Mouse (Mus musculus) thymus, postnatal 25 days (tissue): Measurements from ENCODE around the gene Syne3.

Experiments
- DNase-seq: peaks from one replicate; pipeline ENCODE4 v3.0.0; 2022

The Syne3 gene

DNA sequence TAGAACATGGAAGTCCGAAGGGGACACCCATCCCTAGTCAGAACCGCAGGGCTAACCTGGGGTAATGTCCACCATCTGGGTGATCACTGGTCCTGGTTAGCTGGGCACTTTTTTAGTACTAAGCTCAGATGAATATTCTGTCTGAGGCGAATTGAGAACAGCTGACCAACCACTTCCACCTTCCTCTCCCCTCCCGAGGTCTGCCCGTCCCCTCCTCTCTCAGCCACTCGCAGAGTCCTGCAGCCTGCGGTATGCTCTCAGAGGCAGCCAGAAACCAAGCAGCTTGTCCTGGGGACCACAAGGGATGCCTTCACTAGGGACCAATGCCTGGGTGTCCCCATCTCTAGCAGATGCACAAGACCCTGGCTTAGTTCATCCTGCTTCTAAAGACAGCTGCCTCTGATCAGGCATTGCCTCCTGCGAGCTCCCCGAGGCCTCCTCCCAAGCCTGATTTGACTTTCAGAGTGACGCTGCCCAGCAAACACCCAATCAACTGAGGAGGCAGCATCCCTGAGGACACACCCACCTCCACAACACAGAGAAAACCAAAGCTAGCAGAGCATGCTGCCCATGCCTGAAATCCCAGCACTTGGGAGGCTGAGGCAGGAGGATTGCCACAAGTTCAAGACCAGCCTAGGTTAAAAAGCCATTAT, 11.8 kb downstream of the Syne3 start:
- DNase-seq: no peak

DNA sequence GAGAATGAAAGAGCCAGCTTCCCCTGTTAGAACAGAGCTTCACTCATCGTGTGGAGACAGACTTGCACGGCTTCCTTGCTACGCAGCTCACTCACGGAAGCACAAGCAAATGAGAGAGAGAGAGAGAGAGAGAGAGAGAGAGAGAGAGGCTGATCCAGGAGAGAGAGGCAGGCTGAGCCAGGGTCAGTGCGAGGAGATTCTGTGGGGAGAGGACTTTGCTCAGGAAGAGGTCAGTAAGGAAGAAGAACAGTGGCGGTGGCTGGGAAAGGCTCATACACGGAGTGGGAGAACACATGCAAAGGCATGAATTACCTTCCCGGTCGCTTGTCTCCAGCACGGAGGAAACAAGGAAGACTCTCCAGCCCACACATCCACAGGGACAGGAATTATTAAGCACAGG, 12.4 kb downstream of the Syne3 start:
- no peak for DNase-seq

DNA sequence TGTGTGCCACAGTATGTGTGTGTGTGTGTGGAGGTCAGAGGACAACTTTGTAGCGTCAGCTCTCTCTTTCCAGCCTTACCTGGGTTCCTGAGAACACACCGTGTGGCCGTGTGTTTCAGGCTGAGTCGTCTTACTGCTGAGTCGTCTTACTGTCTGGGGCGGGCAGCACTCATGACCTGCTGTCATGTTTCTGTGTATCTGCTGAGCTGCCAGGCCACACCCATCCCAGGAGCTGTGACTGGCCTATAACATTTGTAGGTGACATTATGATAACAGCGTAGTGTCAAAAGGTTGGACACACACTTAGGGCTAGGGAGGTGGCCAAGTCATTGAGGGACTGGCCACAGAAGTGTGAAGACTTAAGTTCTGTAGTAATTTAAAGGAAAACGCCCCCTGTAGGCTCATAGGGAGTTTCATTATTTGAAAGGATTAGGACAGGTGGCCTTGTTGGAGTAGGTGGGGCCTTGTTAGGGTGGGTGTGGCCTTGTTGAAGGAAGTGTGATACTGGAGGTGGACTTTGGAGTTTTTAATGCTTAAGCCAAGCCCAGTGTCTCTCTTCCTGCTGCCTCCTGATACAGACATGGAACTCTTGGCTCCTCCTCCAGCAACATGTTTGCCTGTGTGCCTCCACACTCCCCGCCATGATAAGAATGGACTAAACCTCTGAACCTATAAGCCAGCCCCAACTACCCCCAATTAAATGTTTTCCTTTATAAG, 13.4 kb downstream of the Syne3 start:
- no peak for DNase-seq

DNA sequence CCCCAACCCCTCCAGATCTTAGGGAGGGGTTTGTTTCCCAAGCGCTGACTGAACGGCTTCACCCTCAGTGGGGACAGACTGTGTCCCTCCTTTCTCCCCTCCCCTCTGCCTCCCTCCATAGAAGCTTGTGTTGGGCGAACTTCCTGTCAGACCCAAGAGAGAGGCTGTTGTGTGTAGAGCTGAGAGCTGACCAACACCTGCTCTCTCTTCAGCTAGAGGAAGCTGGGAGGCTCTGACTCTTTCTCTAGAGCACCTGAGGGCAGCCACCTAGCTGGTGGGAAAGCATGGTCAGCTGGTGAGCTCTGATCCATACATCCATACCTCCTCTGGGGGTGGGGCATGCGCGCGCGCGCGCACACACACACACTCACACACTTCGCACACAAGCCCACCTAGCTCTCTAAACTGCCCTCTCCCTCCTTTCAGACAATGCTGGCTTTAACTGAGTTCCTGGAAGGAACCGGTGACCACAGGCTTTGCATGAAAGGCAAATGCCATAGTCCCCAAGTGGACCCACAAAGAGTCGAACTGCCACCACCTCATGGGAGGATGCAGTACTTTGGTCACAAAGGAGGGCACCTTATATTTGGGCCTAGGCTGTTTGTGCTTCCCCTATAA, 14.2 kb downstream of the Syne3 start:
- no peak for DNase-seq

DNA sequence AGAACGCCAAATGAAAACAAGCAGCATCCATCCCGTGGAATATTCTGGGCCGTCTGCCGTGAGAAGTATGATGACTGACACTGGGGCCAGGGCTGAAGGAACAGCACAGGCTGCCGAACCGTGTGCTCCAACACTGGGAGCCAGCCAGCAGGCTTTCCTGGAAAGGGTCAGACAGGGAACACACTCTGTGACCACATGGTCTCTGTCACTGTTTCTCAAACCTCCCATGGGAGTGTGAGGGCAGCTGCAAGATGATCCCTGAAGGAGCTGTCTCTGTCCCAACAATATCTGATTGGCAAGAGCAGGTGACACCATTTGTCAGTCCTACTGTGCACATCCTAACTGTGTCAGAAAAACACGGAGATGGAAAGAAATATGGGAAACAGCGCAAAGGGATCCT, 16.8 kb downstream of the Syne3 start:
- no peak for DNase-seq

- no peak for DNase-seq
Measured at GRCm38 (mm10) chr12:104992123-104992741, 17.4 kb downstream of the Syne3 start.

- DNase-seq: peak; percentile 46
Measured at GRCm38 (mm10) chr12:104990741-104991454, 18.7 kb downstream of the Syne3 start.

- DNase-seq: no peak
Measured at GRCm38 (mm10) chr12:104987936-104988335, 21.7 kb downstream of the Syne3 start.

- no peak for DNase-seq
Measured at GRCm38 (mm10) chr12:104986781-104987180, 22.8 kb downstream of the Syne3 start.

- no peak for DNase-seq
Measured at GRCm38 (mm10) chr12:104986001-104986400, 23.6 kb downstream of the Syne3 start.

DNA sequence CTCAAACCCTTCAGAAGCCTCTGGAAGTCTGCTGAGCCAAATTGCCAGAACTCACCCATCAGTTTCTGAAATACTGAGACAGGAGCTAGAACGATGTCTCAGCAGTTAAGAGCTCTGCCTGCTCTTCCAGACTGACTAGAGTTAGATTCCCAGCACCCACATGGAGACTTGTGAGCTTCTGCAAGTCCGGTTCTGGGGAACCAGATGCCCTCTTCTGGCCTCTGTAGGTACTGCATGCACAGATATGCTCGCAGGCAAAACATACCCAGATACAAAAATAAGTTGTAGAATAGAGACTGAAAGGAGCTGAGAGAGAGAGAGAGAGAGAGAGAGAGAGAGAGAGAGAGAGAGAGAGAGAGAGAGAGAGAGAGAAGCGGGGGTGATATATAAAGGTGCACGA, 24.5 kb downstream of the Syne3 start:
- no peak for DNase-seq

DNA sequence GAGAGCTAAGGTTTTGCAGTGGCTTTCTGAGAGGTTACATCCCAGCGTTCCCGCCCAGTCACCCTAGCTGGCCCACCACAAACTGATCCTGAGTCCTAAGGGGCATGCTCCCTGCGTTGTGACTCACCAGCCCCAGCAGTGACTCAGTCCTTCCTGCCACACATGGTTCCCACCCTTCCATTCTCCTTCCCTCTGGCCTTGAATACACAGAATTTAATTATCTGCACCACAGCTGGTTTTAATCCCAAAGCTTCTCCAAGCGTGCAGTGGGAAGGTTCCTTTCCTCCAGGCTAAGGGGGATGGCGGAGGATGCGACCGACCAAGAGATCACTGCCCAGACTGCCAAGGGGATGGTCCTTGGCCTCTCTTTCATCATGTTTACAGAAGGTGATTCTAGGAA, 26.1 kb downstream of the Syne3 start:
- no peak for DNase-seq

DNA sequence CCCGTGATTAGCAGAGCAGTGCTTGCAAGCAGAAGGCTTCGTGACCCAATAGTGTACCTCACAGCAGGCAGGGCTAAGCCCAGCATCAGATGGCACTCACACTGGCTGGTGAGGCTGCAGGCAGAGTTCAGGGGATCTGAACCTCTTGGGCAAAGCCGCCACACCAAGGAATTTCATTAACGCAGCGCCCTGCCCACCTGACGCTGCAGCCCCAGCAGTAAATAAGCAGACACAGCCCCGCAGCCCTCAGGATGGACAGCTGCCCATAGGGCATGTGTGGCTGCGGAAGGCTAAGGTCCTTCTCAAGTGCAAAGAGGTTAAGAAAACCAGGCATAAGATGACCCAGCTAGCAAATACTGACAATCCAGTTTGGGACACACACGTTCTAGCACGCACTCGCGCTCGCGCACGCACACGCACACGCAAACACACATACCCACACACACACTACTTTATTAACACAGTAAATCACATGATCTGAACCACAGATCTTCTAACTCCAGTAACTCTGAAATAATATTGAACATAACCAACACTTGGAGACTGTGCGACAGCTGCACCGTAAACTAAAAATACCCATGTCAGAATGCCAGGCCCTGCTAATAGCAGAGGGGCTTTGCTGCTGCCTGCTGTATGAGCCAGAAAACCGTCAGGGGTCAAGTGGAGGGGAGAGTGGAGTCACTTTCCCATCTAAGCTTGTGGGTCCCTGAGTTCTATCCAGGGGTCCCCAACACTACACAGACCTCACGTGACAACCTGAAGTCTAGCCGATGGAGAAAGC, 30.5 kb downstream of the Syne3 start:
- no peak for DNase-seq

GRCm38 (mm10) chr12:104978420-104978819, 31.2 kb downstream of the Syne3 start:
- DNase-seq: no peak

DNA sequence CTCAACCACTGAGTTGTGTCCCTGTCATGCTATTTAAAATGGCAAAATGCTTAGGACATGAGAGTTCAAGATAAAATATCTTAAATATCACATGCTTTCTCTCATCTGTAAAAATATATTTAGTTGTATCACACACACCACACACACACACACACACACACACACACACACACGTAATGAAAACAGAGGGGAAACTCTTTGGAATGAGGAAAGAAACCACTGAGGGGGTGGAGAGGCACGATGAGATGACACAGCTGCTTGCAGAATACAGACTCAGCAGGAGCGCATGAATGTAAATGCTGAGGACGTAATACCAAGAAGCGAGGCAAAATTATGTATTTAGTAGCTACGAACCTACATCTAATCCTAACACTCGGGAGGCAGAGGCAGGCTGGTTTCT, 32.7 kb downstream of the Syne3 start:
- DNase-seq: no peak

GRCm38 (mm10) chr12:104976331-104976817, 33.2 kb downstream of the Syne3 start:
- DNase-seq: no peak

- no peak for DNase-seq
Measured at GRCm38 (mm10) chr12:104972860-104973259, 36.7 kb downstream of the Syne3 start.

DNA sequence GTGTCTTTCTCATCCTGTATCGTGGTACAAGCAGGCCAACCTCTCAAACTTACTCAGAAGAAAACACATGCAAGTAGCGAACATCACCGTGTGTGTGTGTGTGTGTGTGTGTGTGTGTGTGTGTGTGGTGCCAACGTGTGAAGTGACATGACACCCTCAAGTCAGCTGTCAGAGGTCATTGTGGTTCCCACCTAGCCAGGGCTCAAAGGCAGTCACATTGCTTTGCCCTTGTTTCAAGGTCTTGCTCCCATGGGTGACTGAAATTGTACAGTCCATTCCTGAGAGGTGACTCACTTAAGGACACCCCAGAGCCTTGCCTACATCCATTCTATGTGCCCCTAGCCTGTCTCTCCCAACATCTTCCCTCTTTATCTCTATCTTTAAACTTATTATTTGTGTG, 40.0 kb downstream of the Syne3 start:
- DNase-seq: no peak

DNA sequence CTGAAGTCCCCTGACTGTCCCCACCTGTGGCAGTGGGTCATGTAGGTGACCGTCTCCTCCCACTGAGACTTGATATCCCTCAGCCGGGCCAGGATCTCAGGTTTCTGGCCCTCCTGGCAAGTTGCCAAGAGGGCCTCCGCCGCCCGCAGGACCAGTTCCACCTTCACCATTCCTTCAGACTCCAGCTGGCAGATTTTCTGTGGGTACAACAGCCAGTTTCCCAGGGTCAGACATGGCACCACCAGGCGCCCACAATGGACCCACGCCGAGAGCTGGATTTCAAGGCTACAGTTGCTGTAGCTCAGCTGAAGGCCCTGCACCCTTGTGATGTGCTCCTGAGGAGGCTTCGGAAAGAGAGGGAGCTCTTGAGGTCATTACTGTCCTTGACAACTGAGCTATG, 40.4 kb downstream of the Syne3 start:
- DNase-seq: no peak

DNA sequence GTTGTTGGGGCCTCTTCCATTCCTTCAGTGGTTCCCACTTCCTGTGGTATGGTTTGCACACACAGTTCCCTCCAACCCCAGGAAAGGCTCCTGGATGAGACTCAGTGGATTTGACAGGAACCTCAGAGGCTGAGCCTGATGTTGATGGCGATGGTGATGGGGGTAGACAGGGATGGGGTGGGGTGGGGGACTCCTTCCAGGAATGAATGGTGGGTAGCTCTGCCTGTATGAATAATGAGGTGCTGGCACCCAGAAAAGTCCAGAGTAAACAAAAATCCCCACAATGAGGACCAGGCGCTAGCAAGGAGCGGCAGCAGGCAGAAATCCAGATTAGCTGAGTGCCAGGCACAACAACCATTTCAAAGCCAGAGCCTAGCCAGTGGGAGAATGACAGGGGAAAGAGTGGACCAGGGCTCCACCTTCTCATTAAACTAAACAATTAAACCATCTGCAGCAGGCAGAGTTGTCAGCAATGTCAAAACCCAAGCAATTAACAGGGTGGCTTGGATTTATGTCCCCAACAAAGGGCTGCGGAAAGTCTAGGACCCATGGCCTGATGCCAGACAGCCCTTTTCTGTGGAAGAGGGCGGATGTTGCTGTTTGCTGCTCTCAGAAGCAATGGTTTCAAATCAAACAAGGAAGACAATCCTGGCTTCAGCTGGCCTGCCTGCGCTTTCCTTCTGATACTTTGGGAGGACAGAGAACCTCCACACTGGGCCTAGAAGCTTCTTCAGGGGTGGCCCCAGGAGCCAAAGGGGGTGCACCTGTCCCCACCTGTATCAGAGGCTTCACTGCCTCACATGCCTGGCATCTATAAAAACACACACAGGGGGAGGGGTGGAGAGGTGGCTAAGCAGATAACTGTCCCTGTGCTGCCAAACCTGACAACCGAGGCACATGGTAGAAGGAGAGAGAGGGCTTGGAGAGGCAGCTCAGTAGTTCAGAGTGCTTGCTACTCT, 44.4 kb downstream of the Syne3 start:
- DNase-seq: no peak

GRCm38 (mm10) chr12:104960421-104960820, 49.2 kb downstream of the Syne3 start:
- no peak for DNase-seq
